Mouse (Mus musculus): ENCODE results near the gene Shisa7. TPM values are rescaled to one million over a fixed set of nuclear protein-coding genes. Genes with fewer than 3 reads are reported as not detected.

Gene Shisa7
- polyA plus RNA-seq, 1 experiment, result 0.74 TPM

DNA sequence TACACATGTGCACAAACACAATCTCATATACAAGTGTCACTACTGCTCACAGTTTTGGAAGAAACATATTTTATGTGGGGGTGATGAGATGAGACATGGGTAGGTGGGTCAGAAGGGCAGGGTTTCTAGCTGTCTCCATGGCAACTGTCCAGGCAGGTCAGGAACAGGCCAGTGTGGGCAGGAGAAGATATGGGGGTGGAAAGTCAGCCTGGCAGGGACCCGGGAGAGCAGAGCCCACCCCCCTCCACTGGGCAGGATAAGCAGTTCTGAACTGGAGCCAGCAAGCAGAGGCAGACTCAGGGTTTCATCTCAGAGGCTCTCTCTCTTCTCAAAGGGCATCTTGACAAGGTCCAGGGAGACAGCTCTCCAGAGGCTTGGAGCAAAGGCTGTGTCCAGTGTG, 6.9 kb downstream of the Shisa7 start:
- Histone ChIP-seq H3K4me3 (ENCODE audit: control insufficient read depth, insufficient read depth, low read length) (no peak overlapping the region), H3K27me3 (ENCODE audit: control insufficient read depth, insufficient read depth, low read length) (peaks cover 7% of the 10 kb centered on the region; the same call in 1 of the 2 replicates), H3K36me3 (ENCODE audit: control insufficient read depth, insufficient read depth, low read length) (no peaks in the 10 kb centered on the region), H3K27ac (ENCODE audit: control insufficient read depth, insufficient read depth, low read length) (no peak overlapping the region), H3K4me1 (replicated peaks; ENCODE audit: control insufficient read depth, insufficient read depth, low read length) (peaks cover under 1% of the 10 kb centered on the region; the same call in 1 of the 2 replicates)
- no peak for DNase-seq
- TF ChIP-seq POLR2A (IDR thresholded peaks at IDR 0.05; ENCODE audit: control insufficient read depth, extremely low read depth, insufficient read depth, low read length, poor library complexity) (no peak), CTCF (IDR thresholded peaks at IDR 0.05; ENCODE audit: borderline replicate concordance, control insufficient read depth, extremely low read depth, insufficient read depth, low read length, poor library complexity) (no peak)
- WGBS, result 28% methylated on average over 1 of the region's 1 CpGs

GRCm38 (mm10) chr7:4836351-4836792, 8.1 kb downstream of the Shisa7 start:
- Histone ChIP-seq H3K4me3 (ENCODE audit: control insufficient read depth, insufficient read depth, low read length) (peak overlapping the region; percentile 20; the same call in 1 of the 2 replicates), H3K27me3 (ENCODE audit: control insufficient read depth, insufficient read depth, low read length) (peaks cover 7% of the 10 kb centered on the region; the same call in 1 of the 2 replicates), H3K36me3 (ENCODE audit: control insufficient read depth, insufficient read depth, low read length) (no peaks in the 10 kb centered on the region), H3K27ac (ENCODE audit: control insufficient read depth, insufficient read depth, low read length) (no peak overlapping the region), H3K4me1 (replicated peaks; ENCODE audit: control insufficient read depth, insufficient read depth, low read length) (no peaks in the 10 kb centered on the region)
- no peak for TF ChIP-seq POLR2A (IDR thresholded peaks at IDR 0.05; ENCODE audit: control insufficient read depth, extremely low read depth, insufficient read depth, low read length, poor library complexity)
- peak; percentile 50; the same call in 1 of the 2 replicates for TF ChIP-seq CTCF (IDR thresholded peaks at IDR 0.05; ENCODE audit: borderline replicate concordance, control insufficient read depth, extremely low read depth, insufficient read depth, low read length, poor library complexity)
- peak; percentile 56 for DNase-seq
- under 1% methylated on average over 51 of the region's 51 CpGs for WGBS

GRCm38 (mm10) chr7:4835631-4836327, 8.7 kb downstream of the Shisa7 start:
- DNase-seq, result no peak
- H3K4me3 ChIP-seq (ENCODE audit: control insufficient read depth, insufficient read depth, low read length), result no peak overlapping the region
- TF ChIP-seq POLR2A (IDR thresholded peaks at IDR 0.05; ENCODE audit: control insufficient read depth, extremely low read depth, insufficient read depth, low read length, poor library complexity) (no peak), CTCF (IDR thresholded peaks at IDR 0.05; ENCODE audit: borderline replicate concordance, control insufficient read depth, extremely low read depth, insufficient read depth, low read length, poor library complexity) (no peak)
- peaks cover 7% of the 10 kb centered on the region; the same call in 1 of the 2 replicates for H3K27me3 ChIP-seq (ENCODE audit: control insufficient read depth, insufficient read depth, low read length)
- 4% methylated on average over 34 of the region's 34 CpGs for WGBS
- H3K4me1 ChIP-seq (replicated peaks; ENCODE audit: control insufficient read depth, insufficient read depth, low read length), result no peaks in the 10 kb centered on the region
- H3K27ac ChIP-seq (ENCODE audit: control insufficient read depth, insufficient read depth, low read length), result no peak overlapping the region
- H3K36me3 ChIP-seq (ENCODE audit: control insufficient read depth, insufficient read depth, low read length), result no peaks in the 10 kb centered on the region

DNA sequence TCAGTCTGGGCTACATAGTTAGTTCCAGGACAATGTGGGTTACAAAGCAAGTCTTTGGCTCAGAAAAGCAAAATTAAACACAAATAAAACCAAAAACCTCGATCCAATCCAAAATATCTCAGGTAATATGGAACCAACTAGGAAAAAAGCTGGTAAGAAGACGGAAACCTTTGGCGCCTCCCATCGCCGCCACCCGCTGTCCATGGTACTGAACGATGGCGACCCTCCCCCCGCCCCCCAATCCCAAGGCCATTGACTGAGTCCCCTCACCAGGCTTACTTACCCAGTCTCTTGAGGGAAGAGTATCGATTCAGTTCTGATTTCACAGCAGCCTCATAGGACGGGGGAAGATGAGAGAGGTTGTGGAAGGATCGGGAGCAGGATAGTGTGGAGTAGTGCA, 14.0 kb downstream of the Shisa7 start:
- TF ChIP-seq CTCF (IDR thresholded peaks at IDR 0.05; ENCODE audit: borderline replicate concordance, control insufficient read depth, extremely low read depth, insufficient read depth, low read length, poor library complexity), result no peak
- no peak for TF ChIP-seq POLR2A (IDR thresholded peaks at IDR 0.05; ENCODE audit: control insufficient read depth, extremely low read depth, insufficient read depth, low read length, poor library complexity)
- WGBS, result 18% methylated on average over 12 of the region's 12 CpGs
- Histone ChIP-seq H3K4me1 (replicated peaks; ENCODE audit: control insufficient read depth, insufficient read depth, low read length) (no peaks in the 10 kb centered on the region), H3K27ac (ENCODE audit: control insufficient read depth, insufficient read depth, low read length) (no peak overlapping the region), H3K36me3 (ENCODE audit: control insufficient read depth, insufficient read depth, low read length) (no peaks in the 10 kb centered on the region), H3K4me3 (ENCODE audit: control insufficient read depth, insufficient read depth, low read length) (no peak overlapping the region), H3K27me3 (ENCODE audit: control insufficient read depth, insufficient read depth, low read length) (peaks cover 4% of the 10 kb centered on the region; the same call in 1 of the 2 replicates)
- DNase-seq, result no peak

DNA sequence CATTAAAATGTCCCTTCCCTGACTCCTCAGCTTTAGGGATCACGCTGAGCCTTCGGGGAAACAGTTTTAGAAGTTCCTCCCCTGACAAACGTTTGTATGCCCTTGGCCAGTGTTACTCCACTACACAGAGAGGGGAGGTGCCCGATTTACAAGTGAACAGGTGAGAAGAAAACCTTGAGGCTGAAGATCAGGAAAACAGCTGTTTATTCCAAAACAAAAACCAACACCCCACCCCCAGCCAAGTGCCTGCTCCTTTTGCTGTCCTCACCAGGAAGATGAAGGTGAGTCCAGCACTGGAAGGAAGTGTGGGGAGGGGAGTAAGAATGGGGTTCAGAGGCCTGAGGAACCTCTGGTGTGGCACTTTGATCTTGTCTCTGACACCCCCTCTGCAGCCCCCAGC, 19.1 kb downstream of the Shisa7 start:
- Histone ChIP-seq H3K4me3 (ENCODE audit: control insufficient read depth, insufficient read depth, low read length) (no peak overlapping the region), H3K27me3 (ENCODE audit: control insufficient read depth, insufficient read depth, low read length) (no peaks in the 10 kb centered on the region), H3K36me3 (ENCODE audit: control insufficient read depth, insufficient read depth, low read length) (no peaks in the 10 kb centered on the region), H3K27ac (ENCODE audit: control insufficient read depth, insufficient read depth, low read length) (no peak overlapping the region), H3K4me1 (replicated peaks; ENCODE audit: control insufficient read depth, insufficient read depth, low read length) (no peaks in the 10 kb centered on the region)
- WGBS, result 64% methylated on average over 4 of the region's 4 CpGs
- no peak for TF ChIP-seq CTCF (IDR thresholded peaks at IDR 0.05; ENCODE audit: borderline replicate concordance, control insufficient read depth, extremely low read depth, insufficient read depth, low read length, poor library complexity)
- no peak for TF ChIP-seq POLR2A (IDR thresholded peaks at IDR 0.05; ENCODE audit: control insufficient read depth, extremely low read depth, insufficient read depth, low read length, poor library complexity)
- DNase-seq, result no peak

- H3K4me1 ChIP-seq (replicated peaks; ENCODE audit: control insufficient read depth, insufficient read depth, low read length), result peaks cover 4% of the 10 kb centered on the region; the same call in 1 of the 2 replicates
- TF ChIP-seq CTCF (IDR thresholded peaks at IDR 0.05; ENCODE audit: borderline replicate concordance, control insufficient read depth, extremely low read depth, insufficient read depth, low read length, poor library complexity), result no peak
- TF ChIP-seq POLR2A (IDR thresholded peaks at IDR 0.05; ENCODE audit: control insufficient read depth, extremely low read depth, insufficient read depth, low read length, poor library complexity), result no peak
- no peak overlapping the region for H3K4me3 ChIP-seq (ENCODE audit: control insufficient read depth, insufficient read depth, low read length)
- no peak overlapping the region for H3K27ac ChIP-seq (ENCODE audit: control insufficient read depth, insufficient read depth, low read length)
- no peaks in the 10 kb centered on the region for H3K27me3 ChIP-seq (ENCODE audit: control insufficient read depth, insufficient read depth, low read length)
- no peaks in the 10 kb centered on the region for H3K36me3 ChIP-seq (ENCODE audit: control insufficient read depth, insufficient read depth, low read length)
- DNase-seq, result no peak
- WGBS, result 91% methylated on average over 6 of the region's 6 CpGs
Observed at GRCm38 (mm10) chr7:4822162-4822907, 22.2 kb downstream of the Shisa7 start.
